Mouse (Mus musculus): ENCODE data around the gene Uchl1.

Gene Uchl1

DNA sequence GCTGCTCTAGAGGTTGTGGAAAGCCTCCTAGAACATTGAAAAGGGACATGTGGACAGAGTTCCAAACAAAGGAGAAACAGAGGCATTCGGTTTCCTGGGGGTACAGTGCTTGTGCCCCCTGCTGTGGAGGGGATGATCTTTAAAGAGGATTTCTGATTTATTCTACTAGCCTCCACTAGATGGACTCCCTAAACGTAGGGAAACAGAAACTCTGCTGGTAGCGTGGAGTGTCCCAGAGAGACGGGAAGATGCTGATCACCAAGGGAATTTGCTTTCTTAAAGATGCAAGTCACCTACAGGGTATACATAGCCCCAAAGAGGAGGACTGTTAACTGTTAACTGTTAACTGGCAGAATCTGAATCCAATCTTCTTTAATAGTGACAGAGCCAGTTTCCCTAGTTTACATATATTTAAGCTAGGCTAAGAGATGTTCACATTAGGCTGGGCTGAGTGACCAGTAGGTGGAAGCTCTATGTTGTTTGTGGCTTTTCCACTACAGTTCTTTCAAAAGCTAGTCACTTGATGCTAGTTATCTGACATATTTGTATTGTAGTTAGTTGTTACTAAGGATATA is 34.6 kb downstream of the Uchl1 start:
- no peak for DNase-seq (ENCODE audit: low spot score in 2 of 2)

DNA sequence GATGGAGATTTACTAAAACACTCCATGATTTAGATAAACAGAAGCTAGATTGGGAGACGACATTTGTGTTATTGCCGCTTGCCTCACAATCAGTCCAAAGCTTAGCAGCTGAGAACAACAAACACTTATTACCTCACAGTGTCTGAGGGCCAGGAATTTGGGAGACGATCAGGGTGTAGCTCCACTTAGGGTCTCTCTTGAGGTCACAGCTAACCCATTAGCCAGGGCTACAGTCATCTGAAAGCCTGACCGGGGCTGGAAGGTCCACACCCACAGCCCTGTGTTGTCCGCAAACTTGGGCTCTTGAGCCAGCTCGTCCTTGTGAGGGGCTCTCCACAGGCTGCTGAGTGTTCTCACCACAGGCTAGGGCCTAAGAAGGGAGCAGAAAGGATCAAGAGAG is 36.9 kb downstream of the Uchl1 start:
- DNase-seq (ENCODE audit: low spot score in 2 of 2), result no peak

DNA sequence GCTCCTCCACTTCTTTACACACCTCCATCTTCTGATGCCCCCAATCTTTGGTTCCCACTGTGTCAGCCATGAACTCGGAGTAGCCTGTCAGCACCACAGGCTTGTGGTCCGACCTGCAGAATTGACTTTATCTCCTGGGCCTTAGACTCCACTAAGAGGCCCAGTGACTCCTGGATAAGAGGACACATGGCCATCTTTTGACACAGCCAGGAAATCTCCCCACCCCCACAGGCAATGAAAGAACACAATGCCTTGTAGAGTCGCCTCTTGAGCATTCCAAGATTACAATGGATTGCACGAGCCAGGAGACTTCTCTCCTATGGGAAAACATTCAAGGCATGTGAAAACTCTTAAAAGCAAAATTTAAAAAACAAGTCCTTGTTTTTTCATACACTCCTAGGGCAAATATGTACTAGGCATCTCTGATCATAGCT is 39.6 kb downstream of the Uchl1 start:
- no peak for DNase-seq (ENCODE audit: low spot score in 2 of 2)

DNA sequence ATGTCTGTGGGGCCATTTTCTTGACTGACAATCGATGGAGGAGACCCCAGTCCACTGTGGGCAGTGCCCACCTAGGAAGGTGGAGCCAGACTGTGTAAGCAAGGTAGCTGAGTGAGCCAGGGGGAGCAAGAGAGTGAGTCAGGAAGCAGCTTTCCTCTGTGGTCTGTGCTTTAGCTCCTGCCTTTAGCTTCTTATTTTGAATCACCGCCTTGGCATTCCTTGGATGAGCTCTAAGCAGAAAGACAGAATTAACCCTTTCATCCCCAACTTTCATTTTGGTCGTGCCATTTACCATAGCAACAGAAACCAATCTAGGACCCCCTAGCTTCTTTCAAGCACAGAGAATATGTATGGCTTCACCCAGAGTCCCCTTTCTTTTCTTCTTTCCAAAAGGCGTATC is 42.0 kb downstream of the Uchl1 start:
- DNase-seq (ENCODE audit: low spot score in 2 of 2), result no peak

DNA sequence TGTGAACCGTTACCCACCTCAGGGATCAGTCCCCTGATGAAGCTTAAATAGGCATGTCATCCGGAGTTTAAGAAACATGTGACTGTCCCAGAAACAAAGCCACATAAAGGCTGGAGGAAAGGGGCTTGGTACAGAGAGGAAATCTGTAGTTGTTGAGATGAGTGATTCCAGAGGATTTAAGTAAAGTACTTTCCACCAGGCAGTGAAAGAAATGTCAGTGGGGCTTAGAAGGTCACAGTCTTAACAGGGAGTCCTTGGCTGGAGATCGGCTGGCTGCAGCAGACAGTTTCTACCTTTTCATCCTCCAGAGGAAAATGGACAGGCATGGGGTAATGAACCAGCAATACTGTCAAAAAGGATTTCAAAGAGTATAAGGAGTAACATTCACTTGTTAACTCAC is 42.5 kb downstream of the Uchl1 start:
- DNase-seq (ENCODE audit: low spot score in 2 of 2), result no peak

DNA sequence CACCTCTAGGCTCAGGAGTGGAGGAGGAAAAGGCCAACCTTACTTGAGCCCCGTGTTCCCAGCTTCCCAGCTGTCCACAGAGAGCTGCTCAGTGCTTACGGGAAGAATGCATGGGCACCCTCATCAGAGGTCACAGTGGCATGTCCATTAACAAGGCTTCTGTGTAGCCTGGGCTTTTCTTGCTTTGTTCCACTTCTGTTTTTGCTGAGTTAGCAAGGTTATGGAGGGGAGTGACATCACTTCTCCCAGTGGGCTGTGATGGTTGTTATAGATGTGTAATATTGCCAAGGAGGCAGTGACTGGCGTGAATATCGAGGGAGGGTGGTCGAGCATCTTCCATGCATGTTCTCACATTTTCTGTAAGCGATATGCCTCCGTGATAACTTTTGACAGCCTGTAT is 43.0 kb downstream of the Uchl1 start:
- DNase-seq (ENCODE audit: low spot score in 2 of 2), result no peak

DNA sequence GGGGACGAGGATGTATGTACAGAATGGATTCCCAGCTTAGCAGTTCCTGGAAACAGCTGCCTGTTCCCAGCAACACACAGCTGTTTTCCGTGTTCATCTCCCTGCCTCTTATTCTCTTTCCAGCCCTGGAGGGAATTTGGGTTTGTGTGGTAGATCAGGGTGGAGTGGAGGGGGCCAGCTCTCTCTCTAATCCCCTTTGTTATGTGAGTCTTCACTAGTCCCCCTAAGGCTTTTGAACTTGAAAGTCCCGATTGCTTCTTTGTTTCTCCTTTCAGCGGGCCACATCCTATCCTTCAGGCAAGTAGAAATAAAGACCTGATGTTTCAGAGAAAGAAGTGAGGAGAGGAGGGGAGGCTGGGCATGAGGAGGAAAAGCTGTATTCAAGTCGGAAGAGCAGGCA is 45.0 kb downstream of the Uchl1 start:
- no peak for DNase-seq (ENCODE audit: low spot score in 2 of 2)

DNA sequence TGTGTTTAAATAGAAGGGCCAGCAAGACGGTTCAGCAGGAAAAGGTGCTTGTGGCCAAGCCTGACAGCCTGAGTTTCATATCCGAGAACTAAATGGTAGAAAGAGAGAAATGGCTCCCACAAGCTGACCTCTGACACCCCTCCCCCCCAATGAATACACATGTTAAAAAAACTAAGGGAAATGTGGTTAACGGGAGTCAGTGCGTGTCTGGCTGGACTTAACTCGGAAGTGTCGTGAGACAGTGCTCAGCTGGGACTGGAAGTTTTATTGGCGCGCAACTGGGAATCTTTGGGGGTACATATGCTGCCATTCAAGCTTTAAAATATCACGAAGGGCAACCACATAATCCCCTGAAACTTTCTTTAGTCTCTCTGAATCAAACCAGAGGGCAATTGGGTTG is 46.7 kb downstream of the Uchl1 start:
- DNase-seq (ENCODE audit: low spot score in 2 of 2), result no peak

DNA sequence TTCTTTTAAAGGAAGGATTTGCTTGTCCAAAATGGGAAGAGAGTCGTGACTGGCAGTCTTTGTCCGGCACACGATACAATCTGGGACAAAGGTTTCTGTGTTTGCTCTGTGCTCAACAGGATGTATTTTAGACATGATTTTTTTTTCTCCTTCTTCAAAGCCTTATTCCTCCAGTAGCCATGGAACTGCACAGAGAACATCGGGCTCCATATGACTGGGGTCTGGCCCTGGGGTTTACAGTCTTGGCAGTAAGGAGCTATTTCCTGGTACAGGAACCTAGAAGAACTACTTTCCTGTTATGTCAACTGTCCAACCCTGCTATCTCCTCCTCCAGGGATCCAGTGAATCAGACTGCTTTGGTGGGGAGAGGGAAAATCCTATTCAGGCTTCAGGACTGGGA is 47.1 kb downstream of the Uchl1 start:
- DNase-seq (ENCODE audit: low spot score in 2 of 2), result no peak

DNA sequence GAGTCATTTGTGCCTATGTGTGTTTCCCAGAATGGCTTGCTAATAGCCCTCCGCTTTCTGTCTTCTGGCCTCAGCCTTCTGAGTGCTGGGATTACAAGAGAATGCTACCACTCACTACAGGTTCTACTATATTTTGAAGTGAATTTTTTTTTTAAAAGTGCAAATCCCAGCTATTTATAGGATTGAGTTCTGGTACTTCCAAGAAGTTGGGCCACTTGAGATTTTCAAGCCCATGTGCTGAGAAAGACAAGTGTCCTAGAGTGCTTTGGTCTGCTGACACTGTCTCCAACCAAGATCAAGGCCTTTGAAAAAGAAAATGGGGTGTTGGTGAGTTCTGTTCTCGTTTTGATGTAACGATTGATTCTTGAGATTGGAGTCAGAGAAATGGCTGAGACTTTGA is 47.7 kb downstream of the Uchl1 start:
- no peak for DNase-seq (ENCODE audit: low spot score in 2 of 2)

DNA sequence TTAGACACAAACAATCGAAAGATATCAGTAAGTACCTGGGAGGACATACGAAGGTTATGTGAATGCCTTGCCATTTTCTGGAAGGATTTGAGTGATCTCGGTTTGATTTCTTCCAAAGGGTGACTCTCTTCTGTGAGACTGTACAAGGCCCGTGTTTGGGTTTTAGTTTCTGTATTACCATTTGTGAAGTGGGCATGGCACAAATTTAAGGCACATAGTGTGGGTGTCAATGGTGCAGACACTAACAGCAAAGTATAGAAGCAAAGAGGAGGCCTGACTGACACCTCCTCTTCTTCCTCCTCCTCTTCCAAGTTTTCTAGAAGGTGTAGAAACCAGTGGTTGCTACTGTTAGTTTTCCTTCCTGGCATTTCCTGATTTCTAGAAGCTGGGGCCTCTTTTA is 53.4 kb downstream of the Uchl1 start:
- DNase-seq (ENCODE audit: low spot score in 2 of 2), result no peak

DNA sequence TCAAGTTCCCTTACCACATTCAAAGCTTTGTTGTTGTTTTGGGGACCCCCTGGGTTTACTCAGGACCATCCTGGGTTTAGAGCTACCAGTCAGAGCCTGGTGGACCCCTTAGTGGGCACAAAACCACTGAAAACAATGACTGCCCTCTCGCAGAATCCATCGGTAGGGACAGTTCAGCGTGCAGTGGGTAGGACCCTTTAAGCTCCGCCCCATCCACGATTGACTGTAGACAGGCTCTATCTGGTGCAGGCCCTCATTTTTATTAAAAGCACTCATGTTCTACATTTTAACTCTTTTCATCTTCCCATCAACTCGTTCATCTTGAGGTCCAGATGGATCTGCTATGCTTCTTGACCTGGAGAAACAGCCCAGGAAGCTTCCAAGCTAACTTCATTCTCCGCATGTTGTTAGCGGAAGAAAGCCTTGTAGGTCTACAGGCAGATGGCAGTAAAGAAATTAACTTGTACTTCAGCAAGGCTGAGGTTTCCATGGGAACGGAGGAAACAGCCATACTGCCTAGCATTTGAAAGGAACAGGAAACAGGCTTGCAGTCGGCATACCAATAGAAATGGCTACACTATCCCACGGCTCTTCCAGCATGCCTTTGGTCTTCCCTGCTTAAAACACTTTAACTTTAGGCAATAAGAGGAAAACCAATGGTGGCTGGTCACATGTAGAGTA is 54.9 kb downstream of the Uchl1 start:
- no peak for DNase-seq (ENCODE audit: low spot score in 2 of 2)

DNA sequence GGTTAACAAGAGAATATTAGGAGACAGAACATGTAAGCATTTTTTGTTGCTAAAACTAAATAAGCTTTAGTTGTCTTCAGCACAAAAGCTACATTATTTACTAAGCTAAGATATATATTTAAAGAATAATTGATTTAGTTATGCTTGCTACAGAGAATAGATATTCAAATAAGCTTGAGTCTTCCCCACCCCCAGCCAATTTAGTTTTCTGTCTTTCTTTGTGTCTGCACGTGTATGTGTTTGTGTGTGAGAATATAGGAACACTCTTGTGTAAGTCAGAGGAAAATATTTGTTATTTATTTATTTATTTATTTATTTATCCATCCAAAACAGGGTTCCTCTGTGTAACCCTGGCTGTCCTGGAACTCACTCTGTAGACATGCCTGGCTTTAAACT is 55.4 kb downstream of the Uchl1 start:
- no peak for DNase-seq (ENCODE audit: low spot score in 2 of 2)

DNA sequence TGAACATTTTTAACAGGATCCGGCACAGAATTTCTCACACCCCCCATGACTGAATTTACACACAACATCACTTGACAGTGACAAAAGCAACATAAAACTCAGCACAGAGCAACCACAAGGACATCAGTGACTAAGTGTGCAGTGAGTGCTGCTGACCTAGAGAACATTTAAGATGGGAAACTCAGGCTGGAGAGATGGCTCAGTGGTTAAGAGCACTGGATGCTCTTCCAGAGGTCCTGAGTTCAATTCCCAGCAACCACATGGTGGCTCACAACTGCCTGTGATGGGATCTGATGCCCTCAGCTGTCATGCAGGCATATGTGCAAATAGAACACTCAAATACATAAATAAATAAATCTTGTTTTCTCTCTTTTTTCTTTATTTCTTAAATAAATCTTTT is 57.7 kb downstream of the Uchl1 start:
- no peak for DNase-seq (ENCODE audit: low spot score in 2 of 2)

Measured in spleen, postnatal 14 days (tissue).